Mouse (Mus musculus) erythroblast, embryonic 14.5 days (primary cell): ENCODE measurements around the gene Urm1. TPM values are rescaled to one million over a fixed set of nuclear protein-coding genes. Genes with fewer than 3 reads are reported as not detected.
A peak's percentile ranks its signal among the peaks of the same experiment; 100 is the strongest.

Experiments used
- H3K27me3 ChIP-seq: 2 replicates; pipeline ENCODE4 v1.6.1; 2012; ENCODE audit warnings: inconsistent platforms; ENCODE audit not compliant: control insufficient read depth
- H3K36me3 ChIP-seq: 2 replicates; pipeline ENCODE4 v1.6.1; 2012; ENCODE audit warnings: mild to moderate bottlenecking, inconsistent platforms; ENCODE audit not compliant: control insufficient read depth
- H3K4me1 ChIP-seq: 2 replicates; pipeline ENCODE4 v1.6.1; 2012; ENCODE audit warnings: inconsistent platforms; ENCODE audit not compliant: control insufficient read depth
- H3K4me3 ChIP-seq: replicated peaks from 2 replicates; pipeline ENCODE3; 2012; ENCODE audit warnings: moderate library complexity, mild to moderate bottlenecking, inconsistent platforms
- H3K9me3 ChIP-seq: 2 replicates; pipeline ENCODE4 v1.6.1; 2012; ENCODE audit warnings: low read length, inconsistent platforms, mixed read lengths; ENCODE audit not compliant: control insufficient read depth
- GATA1 ChIP-seq: IDR thresholded peaks from 2 replicates; pipeline ENCODE4 v1.6.1; 2012; ENCODE audit warnings: low read length, inconsistent platforms, mixed read lengths
- TAL1 ChIP-seq: IDR thresholded peaks from 3 replicates; pipeline ENCODE4 v1.6.1; 2012; ENCODE audit warnings: low read length, inconsistent platforms, mixed read lengths
- polyA plus RNA-seq: library from polyadenylated mRNA; stranded (reverse); fragments of >175 nt; gene quantifications from 2 replicates; pipeline ENCODE4 v1.2.3, GENCODE M21; 2012

Gene Urm1
- polyA plus RNA-seq, 1 experiment = 5.1 TPM

DNA sequence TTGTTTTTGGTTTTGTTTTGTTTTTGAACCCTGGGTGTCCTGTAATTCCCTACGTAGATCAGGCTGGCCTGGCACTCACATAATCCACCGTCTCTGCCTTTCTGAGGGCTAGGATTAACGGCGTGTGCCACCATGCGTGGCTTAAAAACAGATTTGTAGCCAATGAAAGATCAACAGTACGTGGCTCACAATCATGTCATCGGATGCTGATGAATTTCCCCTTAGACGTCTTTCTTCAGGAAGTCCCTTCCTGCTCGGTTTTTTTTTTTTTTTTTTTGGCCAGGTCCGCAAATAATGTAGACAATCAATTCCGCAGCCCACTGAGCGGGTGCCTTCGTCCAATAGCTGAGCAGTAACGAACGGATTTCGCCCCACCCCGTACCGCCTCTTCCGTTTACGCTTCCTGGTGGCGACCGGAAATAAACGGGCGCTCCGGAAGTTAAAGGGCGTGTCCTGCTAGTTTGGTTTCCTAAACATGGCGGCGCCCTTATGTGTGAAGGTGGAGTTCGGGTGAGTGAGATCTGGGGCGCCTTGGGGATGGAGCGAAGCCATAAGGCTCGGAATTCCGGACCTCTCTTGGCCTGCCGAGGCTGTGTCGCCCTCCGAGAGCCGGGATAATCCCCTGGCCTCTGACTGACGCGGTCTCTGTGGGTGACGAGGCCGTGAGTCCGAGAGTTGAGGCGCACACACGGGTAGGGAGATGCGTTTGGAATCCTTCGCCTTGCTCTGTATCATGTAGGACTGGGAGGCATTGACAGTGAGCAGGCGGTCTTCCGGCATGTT is 7.2 kb downstream of the Urm1 start:
- Histone ChIP-seq H3K36me3 (peaks cover 16% of the 10 kb centered on the region), H3K4me3 (peak overlapping the region; percentile 79), H3K4me1 (peaks cover 29% of the 10 kb centered on the region), H3K9me3 (no peaks in the 10 kb centered on the region), H3K27me3 (no peaks in the 10 kb centered on the region)
- TF ChIP-seq GATA1 (no peak), TAL1 (no peak)

DNA sequence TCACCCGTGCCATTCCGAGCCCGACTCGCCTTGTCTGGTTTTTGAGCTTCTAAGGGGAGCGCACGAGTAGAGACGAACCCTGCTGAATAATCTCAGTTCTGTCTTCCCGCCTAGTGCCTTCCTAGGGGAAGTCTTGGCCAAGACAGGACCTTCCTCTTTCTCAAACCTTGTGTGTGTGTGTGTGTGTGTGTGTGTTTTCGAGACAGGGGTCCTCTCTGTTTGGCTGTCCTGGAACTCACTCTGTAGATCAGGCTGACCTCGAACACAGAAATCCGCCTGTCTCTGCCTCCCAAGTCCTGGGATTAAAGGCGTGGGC is 7.8 kb downstream of the Urm1 start:
- Histone ChIP-seq H3K9me3 (no peaks in the 10 kb centered on the region), H3K4me1 (peaks cover 29% of the 10 kb centered on the region), H3K27me3 (no peaks in the 10 kb centered on the region), H3K36me3 (peaks cover 19% of the 10 kb centered on the region), H3K4me3 (peak overlapping the region; percentile 79)
- TF ChIP-seq TAL1 (no peak), GATA1 (no peak)

DNA sequence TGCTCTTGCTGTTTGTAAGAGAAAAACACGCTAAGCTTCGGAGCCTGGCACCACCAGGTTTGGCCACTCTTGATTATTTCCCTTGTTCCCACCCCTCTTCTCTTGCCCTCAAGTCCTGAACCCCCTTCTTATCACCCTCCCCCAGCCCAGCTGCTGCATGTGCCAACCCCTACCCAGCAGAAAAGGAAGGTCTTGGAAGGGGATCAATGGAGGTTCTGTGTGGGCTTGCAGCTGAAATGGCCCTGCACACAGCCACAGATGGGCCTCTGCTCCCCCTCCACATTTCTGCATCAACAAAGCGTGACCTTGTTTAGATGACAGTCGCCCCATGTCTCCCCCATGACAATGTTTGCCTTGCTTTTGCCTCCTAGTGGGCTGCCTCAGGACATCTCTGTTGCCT is 11.2 kb downstream of the Urm1 start:
- Histone ChIP-seq H3K36me3 (peaks cover 45% of the 10 kb centered on the region), H3K9me3 (no peaks in the 10 kb centered on the region), H3K4me1 (peaks cover 24% of the 10 kb centered on the region), H3K27me3 (no peaks in the 10 kb centered on the region), H3K4me3 (no peak overlapping the region)
- TF ChIP-seq TAL1 (no peak), GATA1 (no peak)

DNA sequence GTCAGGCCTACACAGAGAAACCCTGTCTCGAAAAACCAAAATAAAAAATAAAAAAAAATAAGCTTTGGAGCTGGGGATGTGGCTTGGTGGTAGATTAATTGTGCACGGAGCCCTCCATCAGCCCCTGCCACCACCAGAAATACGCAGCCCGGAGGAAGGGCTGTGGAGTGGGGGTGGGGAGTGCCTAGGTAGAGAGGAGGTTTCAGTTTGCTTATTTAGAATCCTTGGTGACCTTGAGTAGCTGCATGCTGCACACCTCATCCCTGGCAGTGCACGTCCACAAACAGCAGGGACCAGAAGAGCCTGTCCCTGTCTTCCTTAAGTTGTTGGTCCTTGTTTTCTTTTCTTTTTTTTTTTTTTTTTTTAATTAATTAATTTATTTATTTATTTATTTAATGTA is 13.9 kb downstream of the Urm1 start:
- Histone ChIP-seq H3K4me1 (peaks cover 4% of the 10 kb centered on the region), H3K4me3 (no peak overlapping the region), H3K36me3 (peaks cover 60% of the 10 kb centered on the region)

DNA sequence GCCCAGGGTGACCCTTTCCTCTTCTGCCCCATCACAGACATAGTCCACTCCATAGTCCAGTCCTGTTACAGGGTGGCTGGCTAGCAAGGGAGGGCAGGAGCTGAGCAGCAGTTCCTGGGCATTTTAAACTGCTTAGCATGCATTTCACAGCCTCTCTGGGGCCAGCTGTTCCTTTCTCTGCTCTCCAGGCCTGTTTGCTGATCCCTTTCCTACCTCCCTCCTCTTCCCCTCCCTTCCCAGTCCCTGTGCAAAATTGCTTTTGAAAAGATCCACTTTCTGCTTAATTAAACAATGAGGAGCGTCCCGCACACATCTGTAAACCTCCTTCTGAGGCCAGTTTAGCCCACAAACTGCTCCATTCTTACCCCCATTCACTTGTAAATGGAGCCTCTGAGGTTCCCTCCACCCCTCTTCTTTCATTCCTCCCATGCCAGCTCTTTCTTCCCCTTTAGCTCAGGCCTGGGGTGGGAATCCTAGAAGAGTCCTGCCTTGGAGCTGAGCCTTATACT is 15.6 kb downstream of the Urm1 start:
- Histone ChIP-seq H3K36me3 (peaks cover 71% of the 10 kb centered on the region), H3K4me3 (no peak overlapping the region), H3K27me3 (no peaks in the 10 kb centered on the region), H3K4me1 (no peaks in the 10 kb centered on the region; the same call in 1 of the 2 replicates), H3K9me3 (no peaks in the 10 kb centered on the region)
- TF ChIP-seq GATA1 (no peak), TAL1 (no peak)

More for the DNA sequence above, 13.9 kb downstream of the Urm1 start:
- H3K27me3 ChIP-seq = no peaks in the 10 kb centered on the region
- TF ChIP-seq GATA1 = no peak
- no peak for TF ChIP-seq TAL1
- no peaks in the 10 kb centered on the region for H3K9me3 ChIP-seq

DNA sequence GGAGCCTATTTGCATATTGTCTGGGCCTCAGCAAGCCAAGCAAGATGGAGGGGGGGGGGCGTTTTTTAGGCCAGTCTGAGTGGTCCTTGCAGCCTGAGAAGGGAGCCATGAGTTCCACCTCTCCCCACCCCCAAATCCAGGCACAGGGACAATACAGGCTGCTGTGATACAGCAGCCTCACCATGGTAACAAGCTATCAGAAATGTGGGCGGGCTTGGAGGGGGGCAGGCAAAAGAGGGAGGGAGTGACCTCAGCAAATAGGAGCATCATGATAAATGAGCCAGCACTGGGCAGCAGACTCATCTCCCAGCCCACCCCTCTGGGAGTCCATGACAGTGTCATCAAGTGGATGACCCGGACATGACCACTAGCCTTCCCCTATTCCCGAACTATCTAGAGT is 19.6 kb downstream of the Urm1 start:
- Histone ChIP-seq H3K36me3 (peaks cover 80% of the 10 kb centered on the region), H3K9me3 (no peaks in the 10 kb centered on the region), H3K4me3 (no peak overlapping the region), H3K4me1 (no peaks in the 10 kb centered on the region; the same call in 1 of the 2 replicates), H3K27me3 (peaks cover 8% of the 10 kb centered on the region)
- TF ChIP-seq TAL1 (no peak), GATA1 (no peak)

DNA sequence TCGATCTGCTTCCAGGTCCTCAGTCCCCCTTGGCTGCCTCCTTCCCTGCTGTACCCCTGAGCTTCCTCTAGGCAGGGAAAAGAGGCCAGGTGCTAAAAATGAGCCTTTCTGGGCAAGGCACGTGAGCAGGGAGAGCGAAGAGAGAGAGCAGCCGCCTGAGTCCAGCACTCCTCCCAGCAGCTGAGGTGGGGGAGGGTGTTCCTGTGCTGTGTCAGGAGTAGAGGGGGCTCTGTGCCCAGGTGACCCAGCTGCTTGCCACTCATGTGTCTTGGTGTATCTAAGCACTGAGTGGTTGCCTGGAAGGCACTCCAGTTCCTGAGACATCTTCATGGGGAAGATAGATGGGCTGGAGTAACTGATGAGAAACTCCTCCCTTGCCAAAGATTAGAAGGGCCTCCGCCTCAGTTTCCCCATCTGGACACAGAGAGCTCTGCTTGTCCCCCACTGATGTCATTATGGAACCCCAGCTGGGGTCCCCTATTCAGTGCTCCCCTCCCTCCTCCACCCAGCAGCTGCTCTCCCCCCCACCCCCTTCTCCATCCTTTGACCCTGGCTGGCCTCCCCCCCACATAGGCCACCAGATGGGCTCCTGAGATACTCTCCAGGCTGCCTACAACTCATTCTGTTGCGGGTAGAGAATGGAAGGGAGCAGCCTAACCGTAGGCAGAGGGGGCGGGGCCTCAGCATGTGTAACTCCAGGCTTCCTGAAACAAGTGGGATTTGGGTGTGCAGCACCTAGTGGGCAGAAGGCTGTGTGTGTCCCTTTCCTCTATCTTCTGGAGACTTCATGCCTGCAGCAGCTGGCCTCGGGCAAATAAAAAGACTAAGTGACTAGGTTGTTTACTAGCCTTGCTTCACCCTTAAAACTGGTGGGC is 23.6 kb downstream of the Urm1 start:
- Histone ChIP-seq H3K4me1 (no peaks in the 10 kb centered on the region; the same call in 1 of the 2 replicates), H3K27me3 (peaks cover 39% of the 10 kb centered on the region)
- no peak for TF ChIP-seq GATA1
- TF ChIP-seq TAL1 = no peak

DNA sequence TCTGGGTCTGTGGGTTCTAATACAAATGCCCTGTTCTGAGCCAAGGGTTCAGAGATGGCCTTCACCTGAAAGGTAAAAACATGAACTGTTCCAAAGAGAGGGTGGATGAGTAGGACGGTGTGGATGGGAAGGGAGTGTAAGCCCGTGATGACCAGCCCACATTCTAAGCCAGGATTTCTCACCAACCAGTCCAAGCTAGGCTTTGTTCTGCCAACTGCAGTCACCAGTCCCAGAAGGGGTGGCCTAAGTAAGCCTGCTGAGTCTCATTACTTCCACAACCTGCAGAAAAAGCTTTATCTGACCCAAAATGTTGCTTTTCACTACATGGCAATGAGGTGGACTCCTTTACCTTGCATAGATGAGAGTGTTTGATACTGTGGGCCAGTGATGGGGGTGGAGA is 24.2 kb downstream of the Urm1 start:
- Histone ChIP-seq H3K4me1 (no peaks in the 10 kb centered on the region; the same call in 1 of the 2 replicates), H3K9me3 (no peaks in the 10 kb centered on the region; the same call in 1 of the 2 replicates), H3K4me3 (no peak overlapping the region), H3K27me3 (peaks cover 39% of the 10 kb centered on the region), H3K36me3 (peaks cover 53% of the 10 kb centered on the region)
- TF ChIP-seq TAL1 = no peak
- no peak for TF ChIP-seq GATA1

More for the DNA sequence above, 23.6 kb downstream of the Urm1 start:
- Histone ChIP-seq H3K4me3 (no peak overlapping the region), H3K36me3 (peaks cover 59% of the 10 kb centered on the region), H3K9me3 (no peaks in the 10 kb centered on the region; the same call in 1 of the 2 replicates)

DNA sequence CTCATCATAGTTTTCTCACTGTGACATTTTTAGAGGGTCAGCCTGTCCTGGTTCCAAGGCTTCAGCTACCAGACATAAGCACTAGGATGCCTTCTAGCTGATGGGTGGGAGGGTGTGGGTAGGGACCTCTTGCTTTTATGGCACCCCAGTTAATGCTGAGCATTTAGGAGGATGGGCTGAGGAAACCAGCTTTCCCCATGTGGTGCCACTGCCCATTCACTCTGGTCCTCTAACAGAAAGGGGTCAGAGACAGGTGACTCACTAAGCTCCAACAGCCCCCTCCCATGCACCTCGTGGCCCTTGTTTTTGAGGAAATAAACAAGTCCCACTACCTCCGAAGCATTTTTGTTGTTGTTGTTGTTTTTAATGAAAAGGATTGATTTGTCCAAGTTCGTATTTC is 24.8 kb downstream of the Urm1 start:
- H3K27me3 ChIP-seq = peaks cover 39% of the 10 kb centered on the region
- no peak overlapping the region for H3K4me3 ChIP-seq
- no peaks in the 10 kb centered on the region; the same call in 1 of the 2 replicates for H3K4me1 ChIP-seq
- peaks cover 47% of the 10 kb centered on the region for H3K36me3 ChIP-seq
- TF ChIP-seq GATA1 (no peak), TAL1 (no peak)
- no peaks in the 10 kb centered on the region; the same call in 1 of the 2 replicates for H3K9me3 ChIP-seq
